Mouse (Mus musculus) intestine, postnatal 0 days (tissue): ENCODE results near the gene Arhgef25. TPM values are rescaled to one million over a fixed set of nuclear protein-coding genes. Genes with fewer than 3 reads are reported as not detected.
"Not testable (repeated sequence)": the region's sequence is repeated elsewhere in the genome, so short reads cannot be mapped to it uniquely, and the experiment has no call there.

Experiments used
- ATAC-seq: fragments of 200-750 bp; cut with Nextera tagmentation; 2 replicates; pipeline ENCODE4 v1.8.0; 2017; ENCODE audit warnings: mild to moderate bottlenecking, moderate TSS enrichment, moderate library complexity
- H3K27ac ChIP-seq: fragments of 300-500 bp; sonication (generic); 2 replicates; pipeline ENCODE4 v1.5.1; 2014; ENCODE audit warnings: mild to moderate bottlenecking, low read depth, low read length, moderate library complexity
- H3K27me3 ChIP-seq: fragments of 300-500 bp; sonication (generic); replicated peaks from 2 replicates; pipeline ENCODE4 v1.6.1; 2014; ENCODE audit warnings: low read length, mixed read lengths; ENCODE audit not compliant: control insufficient read depth, insufficient read depth
- H3K36me3 ChIP-seq: fragments of 300-500 bp; sonication (generic); 2 replicates; pipeline ENCODE4 v1.6.1; 2014; ENCODE audit warnings: mild to moderate bottlenecking, moderate library complexity; ENCODE audit not compliant: control insufficient read depth, insufficient read depth
- H3K4me1 ChIP-seq: fragments of 300-500 bp; sonication (generic); replicated peaks from 2 replicates; pipeline ENCODE4 v1.6.1; 2014; ENCODE audit warnings: antibody characterized with exemption, low read length, mixed read lengths; ENCODE audit not compliant: control insufficient read depth, insufficient read depth
- H3K4me2 ChIP-seq: fragments of 300-500 bp; sonication (generic); replicated peaks from 2 replicates; pipeline ENCODE4 v1.6.1; 2014; ENCODE audit warnings: low read depth, mild to moderate bottlenecking, moderate library complexity
- H3K4me3 ChIP-seq: fragments of 300-500 bp; sonication (generic); 2 replicates; pipeline ENCODE4 v1.5.1; 2014; ENCODE audit warnings: low read depth, low read length
- H3K9ac ChIP-seq: fragments of 300-500 bp; sonication (generic); 2 replicates; pipeline ENCODE4 v1.6.1; 2014; ENCODE audit warnings: mild to moderate bottlenecking, low read depth, low read length
- H3K9me3 ChIP-seq: fragments of 300-500 bp; sonication (generic); 2 replicates; pipeline ENCODE4 v1.6.1; 2016; ENCODE audit warnings: mixed run types; ENCODE audit not compliant: control insufficient read depth
- CTCF ChIP-seq: sonication (generic); IDR thresholded peaks from 2 replicates; pipeline ENCODE4 v1.5.1; 2016; ENCODE audit warnings: low read depth, mild to moderate bottlenecking, control low read depth, antibody characterized with exemption, moderate library complexity
- WGBS: fragments of 180-500 bp; shearing (Covaris S2); extraction: QIAGEN DNeasy Blood & Tissue Kit; methylation state at CpG from one replicate; pipeline ENCODE4 v1.1.7; 2014; 5-methylcytosine and 5-hydroxymethylcytosine counted together
- polyA plus RNA-seq: library from polyadenylated mRNA; unstranded; fragments of >200 nt; fragmentation: Nextera tagmentation; extraction: Ambion mirVana; gene quantifications from 2 replicates; pipeline ENCODE4 v1.2.1, GENCODE M21; 2015

Gene Arhgef25
- polyA plus RNA-seq, 1 experiment from 2014 or later = 14.4 TPM

GRCm38 (mm10) chr10:127138328-127139141 lies 51.3 kb downstream of the Arhgef25 start:
- H3K4me1 ChIP-seq = no peaks in the 10 kb centered on the region; the same call in 1 of the 2 replicates
- no peak overlapping the region for H3K4me3 ChIP-seq
- H3K27me3 ChIP-seq = no peaks in the 10 kb centered on the region
- WGBS = 44% methylated on average over 18 of the region's 18 CpGs
- no peak for TF ChIP-seq CTCF
- H3K36me3 ChIP-seq = no peaks in the 10 kb centered on the region
- H3K9me3 ChIP-seq = no peaks in the 10 kb centered on the region
- H3K9ac ChIP-seq = no peak overlapping the region
- H3K27ac ChIP-seq = peak overlapping the region; percentile 58
- H3K4me2 ChIP-seq = peak overlapping the region; percentile 31
- ATAC-seq = peak; percentile 91

- H3K36me3 ChIP-seq = no peaks in the 10 kb centered on the region
- H3K27me3 ChIP-seq = no peaks in the 10 kb centered on the region
- ATAC-seq = no peak; the same call in 1 of the 2 replicates
- H3K4me3 ChIP-seq = no peak overlapping the region
- 43% methylated on average over 3 of the region's 3 CpGs for WGBS
- H3K4me1 ChIP-seq = no peaks in the 10 kb centered on the region; the same call in 1 of the 2 replicates
- peak overlapping the region; percentile 58 for H3K27ac ChIP-seq
- H3K9me3 ChIP-seq = no peaks in the 10 kb centered on the region
- no peak overlapping the region; the same call in 1 of the 2 replicates for H3K4me2 ChIP-seq
- no peak for TF ChIP-seq CTCF
- H3K9ac ChIP-seq = no peak overlapping the region
These were observed 52.0 kb downstream of the Arhgef25 start for GRCm38 (mm10) chr10:127137896-127138295.

GRCm38 (mm10) chr10:127136510-127136909 lies 53.4 kb downstream of the Arhgef25 start:
- Histone ChIP-seq H3K4me2 (no peak overlapping the region), H3K36me3 (no peaks in the 10 kb centered on the region), H3K27ac (peak overlapping the region; percentile 54; the same call in 1 of the 2 replicates), H3K9ac (no peak overlapping the region), H3K9me3 (no peaks in the 10 kb centered on the region), H3K4me1 (no peaks in the 10 kb centered on the region; the same call in 1 of the 2 replicates), H3K27me3 (no peaks in the 10 kb centered on the region), H3K4me3 (no peak overlapping the region)
- no peak for ATAC-seq
- WGBS = 57% methylated on average over 4 of the region's 4 CpGs
- TF ChIP-seq CTCF = no peak

GRCm38 (mm10) chr10:127135118-127135836 lies 54.6 kb downstream of the Arhgef25 start:
- ATAC-seq = no peak
- H3K27ac ChIP-seq = peak overlapping the region; percentile 17; the same call in 1 of the 2 replicates
- no peaks in the 10 kb centered on the region for H3K9me3 ChIP-seq
- no peaks in the 10 kb centered on the region for H3K27me3 ChIP-seq
- WGBS = 29% methylated on average over 7 of the region's 8 CpGs
- no peak overlapping the region for H3K9ac ChIP-seq
- H3K4me3 ChIP-seq = no peak overlapping the region
- no peak for TF ChIP-seq CTCF
- no peaks in the 10 kb centered on the region; the same call in 1 of the 2 replicates for H3K4me1 ChIP-seq
- no peaks in the 10 kb centered on the region for H3K36me3 ChIP-seq
- H3K4me2 ChIP-seq = no peak overlapping the region

GRCm38 (mm10) chr10:127134394-127135035 lies 55.4 kb downstream of the Arhgef25 start:
- TF ChIP-seq CTCF = peak; percentile 71
- H3K4me1 ChIP-seq, H3K4me2 ChIP-seq, H3K27ac ChIP-seq, H3K4me3 ChIP-seq, H3K36me3 ChIP-seq, H3K27me3 ChIP-seq, H3K9me3 ChIP-seq, ATAC-seq, H3K9ac ChIP-seq: not testable (repeated sequence)
- WGBS = 65% methylated on average over 3 of the region's 3 CpGs

Other genes with a start within 250 kb of the Arhgef25 start
- gene Ctdsp2, start 211.4 kb downstream of the Arhgef25 start, polyA plus RNA-seq = 43.1 and 46.7 TPM in 2 replicates
- 0.20 and 0.52 TPM in 2 replicates for gene Avil, start 189.4 kb downstream of the Arhgef25 start, polyA plus RNA-seq
- gene Tsfm, start 159.2 kb downstream of the Arhgef25 start, polyA plus RNA-seq = 42.4 and 43.7 TPM in 2 replicates
- 19.8 and 22.1 TPM in 2 replicates for gene Mettl1, start 148.7 kb downstream of the Arhgef25 start, polyA plus RNA-seq
- 0.16 and 0.17 TPM in 2 replicates for gene Eef1akmt3, start 148.6 kb downstream of the Arhgef25 start, polyA plus RNA-seq
- gene Cyp27b1, start 141.8 kb downstream of the Arhgef25 start, polyA plus RNA-seq = not detected in 2 replicates
- gene March9, start 129.9 kb downstream of the Arhgef25 start, polyA plus RNA-seq = 0.91 and 1.1 TPM in 2 replicates
- 500 and 515 TPM in 2 replicates for gene Cdk4, start 126.5 kb downstream of the Arhgef25 start, polyA plus RNA-seq
- 264 and 300 TPM in 2 replicates for gene Tspan31, start 119.8 kb downstream of the Arhgef25 start, polyA plus RNA-seq
- gene Agap2, start 114.8 kb downstream of the Arhgef25 start, polyA plus RNA-seq = 0.07 and 0.20 TPM in 2 replicates
- gene Os9, start 69.0 kb downstream of the Arhgef25 start, polyA plus RNA-seq = 113 and 116 TPM in 2 replicates
- gene B4galnt1, start 24.9 kb downstream of the Arhgef25 start, polyA plus RNA-seq = 29.4 and 34.1 TPM in 2 replicates
- gene Slc26a10, start 9.4 kb downstream of the Arhgef25 start, polyA plus RNA-seq = 0.52 and 0.65 TPM in 2 replicates
- 22.2 and 24.6 TPM in 2 replicates for gene Dtx3, start 5.6 kb upstream of the Arhgef25 start, polyA plus RNA-seq
- gene Pip4k2c, start 21.5 kb upstream of the Arhgef25 start, polyA plus RNA-seq = 43.0 and 47.0 TPM in 2 replicates
- 2.7 and 3.7 TPM in 2 replicates for gene Kif5a, start 73.3 kb upstream of the Arhgef25 start, polyA plus RNA-seq
- gene Dctn2, start 76.3 kb upstream of the Arhgef25 start, polyA plus RNA-seq = 143 and 147 TPM in 2 replicates
- 8.7 and 12.8 TPM in 2 replicates for gene Mbd6, start 98.9 kb upstream of the Arhgef25 start, polyA plus RNA-seq
- gene Mars, start 121.7 kb upstream of the Arhgef25 start, polyA plus RNA-seq = 47.2 and 50.7 TPM in 2 replicates
- 9.5 and 12.0 TPM in 2 replicates for gene Arhgap9, start 131.9 kb upstream of the Arhgef25 start, polyA plus RNA-seq
- gene Gli1, start 151.9 kb upstream of the Arhgef25 start, polyA plus RNA-seq = 2.0 TPM in 2 replicates
- gene Inhbe, start 164.3 kb upstream of the Arhgef25 start, polyA plus RNA-seq = 0.04 TPM in 1 of 2 replicates, not detected in the other
- gene Inhbc, start 180.3 kb upstream of the Arhgef25 start, polyA plus RNA-seq = not detected in 2 replicates
- 19.4 and 21.8 TPM in 2 replicates for gene R3hdm2, start 190.2 kb upstream of the Arhgef25 start, polyA plus RNA-seq